Mouse (Mus musculus) induced T-regulatory cell, adult 2 months (primary cell): ENCODE data around the gene Relch.
"Not testable (repeated sequence)": the region's sequence is repeated elsewhere in the genome, so short reads cannot be mapped to it uniquely, and the experiment has no call there.

Experiments
- DNase-seq: peaks from one replicate; pipeline ENCODE4 v3.0.0-alpha.2; 2012; ENCODE audit warnings: low read depth

The Relch gene

GRCm38 (mm10) chr1:105663171-105663961, at the start of gene Relch, which contains the start of gene Pign:
Gene Relch (plus strand): TSS chr1:105663861.
Gene Pign (minus strand): TSS chr1:105663677.
- peak; percentile 100 for DNase-seq

- peak; percentile 58 for DNase-seq
These were observed 33.2 kb upstream of the Relch start for GRCm38 (mm10) chr1:105630481-105630880.

- no peak for DNase-seq
These were observed 19.6 kb upstream of the Relch start for GRCm38 (mm10) chr1:105644093-105644492.

GRCm38 (mm10) chr1:105650650-105651049, 13.0 kb upstream of the Relch start:
- DNase-seq = no peak

GRCm38 (mm10) chr1:105653981-105654380, 9.7 kb upstream of the Relch start:
- no peak for DNase-seq

GRCm38 (mm10) chr1:105660015-105660414, 3.6 kb upstream of the Relch start:
- DNase-seq = peak; percentile 86

- no peak for DNase-seq
These were observed 866 bp upstream of the Relch start for GRCm38 (mm10) chr1:105662820-105663170.

- peak; percentile 53 for DNase-seq
These were observed 526 bp downstream of the Relch start for GRCm38 (mm10) chr1:105663962-105664812.

- DNase-seq = no peak
These were observed 6.0 kb downstream of the Relch start for GRCm38 (mm10) chr1:105669700-105670099.

GRCm38 (mm10) chr1:105674763-105675162, 11.1 kb downstream of the Relch start:
- DNase-seq = no peak

GRCm38 (mm10) chr1:105680587-105680986, 16.9 kb downstream of the Relch start:
- DNase-seq = peak; percentile 50

- DNase-seq = no peak
These were observed 21.8 kb downstream of the Relch start for GRCm38 (mm10) chr1:105685501-105685900.

GRCm38 (mm10) chr1:105695581-105695980, 31.9 kb downstream of the Relch start:
- no peak for DNase-seq

- peak; percentile 14 for DNase-seq
These were observed 37.4 kb downstream of the Relch start for GRCm38 (mm10) chr1:105700984-105701530.

GRCm38 (mm10) chr1:105709415-105709814, 45.8 kb downstream of the Relch start:
- DNase-seq = peak; percentile 44

GRCm38 (mm10) chr1:105711227-105711626, 47.6 kb downstream of the Relch start:
- peak; percentile 75 for DNase-seq

- DNase-seq = no peak
These were observed 49.2 kb downstream of the Relch start for GRCm38 (mm10) chr1:105712822-105713221.

- no peak for DNase-seq
These were observed 54.7 kb downstream of the Relch start for GRCm38 (mm10) chr1:105718358-105718757.

- DNase-seq = not testable (repeated sequence)
These were observed 65.6 kb downstream of the Relch start for GRCm38 (mm10) chr1:105729246-105729645.

GRCm38 (mm10) chr1:105735318-105735717, 71.7 kb downstream of the Relch start:
- peak; percentile 20 for DNase-seq

GRCm38 (mm10) chr1:105738334-105738733, 74.7 kb downstream of the Relch start:
- DNase-seq = no peak

- DNase-seq = no peak
These were observed 75.8 kb downstream of the Relch start for GRCm38 (mm10) chr1:105739493-105739892.

GRCm38 (mm10) chr1:105742481-105742880, 78.8 kb downstream of the Relch start:
- no peak for DNase-seq
